14 mouse cellular contexts compared by ENCODE assay signal in the genomic region with DNA sequence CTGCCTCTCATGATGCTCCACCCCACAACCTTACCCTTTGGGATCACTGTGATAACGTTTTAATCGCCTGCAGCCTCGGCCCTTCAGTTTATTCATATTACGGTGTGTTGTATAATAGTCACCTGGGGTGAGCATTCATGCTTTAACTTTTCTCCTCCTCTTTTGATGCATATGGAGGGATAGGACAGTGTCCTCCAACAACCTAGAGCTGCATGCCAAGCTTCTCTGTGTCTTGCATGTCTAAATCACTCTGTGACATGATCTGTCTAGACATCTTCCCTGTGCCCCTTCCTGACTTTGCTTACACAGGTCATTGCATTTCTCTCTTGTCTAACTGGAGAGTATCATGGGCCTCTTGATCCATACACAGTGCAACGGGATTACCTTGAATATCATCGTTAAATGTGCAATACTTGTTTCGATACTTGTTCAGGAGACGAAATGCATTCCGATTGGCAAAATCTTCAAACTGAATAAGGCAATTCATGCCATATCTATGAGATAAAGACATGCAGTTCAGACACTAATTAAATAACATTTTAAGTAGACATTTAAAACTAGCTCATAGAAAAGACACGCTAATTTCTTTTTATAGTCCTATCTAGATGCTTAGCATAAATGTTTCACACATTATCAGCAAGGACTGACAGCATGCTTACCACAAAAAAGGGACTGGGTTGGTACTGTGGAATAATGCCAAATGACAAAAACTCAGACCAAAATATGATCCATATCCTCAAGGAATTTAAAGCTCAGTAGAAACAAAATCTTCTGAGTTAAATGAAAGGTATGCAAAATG.
"Had no signal": no experiment of that assay in that cellular context is flagged by ENCODE, and none has a peak within 500 bp of the region (broad histone marks: within the 10 kb centered on the region; RNA-seq: fewer than 3 reads in every experiment).

No protein-coding gene starts in this region.

- H3K27ac ChIP-seq: left cerebral cortex, adult 2 months; limb, embryonic 15.5 days; liver, embryonic 12.5 days; midbrain, embryonic 12.5 days; neural tube, embryonic 15.5 days had no signal

- H3K4me1 ChIP-seq: liver, embryonic 12.5 days; neural tube, embryonic 15.5 days had no signal

- H3K27me3 ChIP-seq: limb, embryonic 15.5 days; liver, embryonic 12.5 days; midbrain, embryonic 12.5 days; neural tube, embryonic 15.5 days had no signal

- H3K4me3 ChIP-seq: left cerebral cortex, adult 2 months; limb, embryonic 15.5 days; liver, embryonic 12.5 days; midbrain, embryonic 12.5 days; myocyte; neural tube, embryonic 15.5 days had no signal

- DNase-seq: kidney, adult 8-10 months; kidney, postnatal 25 days; lung, embryonic 14.5 days; lung, postnatal 10 days; lung, postnatal 4 days; right cerebral cortex, postnatal 4 days; spleen, adult 18-20 months; thymus, postnatal 36 days had no signal

- H3K9ac ChIP-seq: limb, embryonic 15.5 days; liver, embryonic 12.5 days; lung, embryonic 14.5 days; midbrain, embryonic 12.5 days; neural tube, embryonic 15.5 days had no signal

- H3K9me3 ChIP-seq: limb, embryonic 15.5 days; liver, embryonic 12.5 days; midbrain, embryonic 12.5 days; neural tube, embryonic 15.5 days had no signal

- ATAC-seq: liver, embryonic 12.5 days had no signal

- H3K4me2 ChIP-seq: limb, embryonic 15.5 days; liver, embryonic 12.5 days; lung, embryonic 14.5 days; midbrain, embryonic 12.5 days; neural tube, embryonic 15.5 days had no signal

- H3K36me3 ChIP-seq: limb, embryonic 15.5 days; liver, embryonic 12.5 days; midbrain, embryonic 12.5 days; neural tube, embryonic 15.5 days had no signal
